Mouse (Mus musculus) cerebellum, adult 9-11 months (tissue): Measurements from ENCODE around the gene Srgap1.

Experiments
- DNase-seq: peaks from one replicate; pipeline ENCODE4 v3.0.0; 2022

The Srgap1 gene

DNA sequence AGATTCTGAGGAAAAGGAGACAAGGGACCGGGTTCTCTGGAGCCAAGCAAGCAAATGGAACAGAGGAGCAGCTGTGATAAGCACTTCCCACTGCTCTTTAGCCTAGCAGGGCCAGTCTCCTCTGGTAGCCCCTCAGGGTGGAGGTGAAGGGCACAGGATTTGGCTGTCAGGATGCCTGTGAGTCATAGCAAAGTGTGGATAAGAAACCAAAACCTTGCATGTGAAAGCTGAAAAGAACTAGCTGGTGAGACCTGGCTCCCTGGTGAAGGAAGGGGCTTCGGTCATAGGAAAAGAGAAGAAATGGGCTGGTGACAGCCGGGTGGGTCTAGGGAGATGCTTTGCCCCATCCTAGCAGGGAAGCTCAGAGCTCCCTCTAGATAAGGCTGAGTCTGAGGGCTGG is 30.5 kb downstream of the Srgap1 start:
- DNase-seq: no peak

DNA sequence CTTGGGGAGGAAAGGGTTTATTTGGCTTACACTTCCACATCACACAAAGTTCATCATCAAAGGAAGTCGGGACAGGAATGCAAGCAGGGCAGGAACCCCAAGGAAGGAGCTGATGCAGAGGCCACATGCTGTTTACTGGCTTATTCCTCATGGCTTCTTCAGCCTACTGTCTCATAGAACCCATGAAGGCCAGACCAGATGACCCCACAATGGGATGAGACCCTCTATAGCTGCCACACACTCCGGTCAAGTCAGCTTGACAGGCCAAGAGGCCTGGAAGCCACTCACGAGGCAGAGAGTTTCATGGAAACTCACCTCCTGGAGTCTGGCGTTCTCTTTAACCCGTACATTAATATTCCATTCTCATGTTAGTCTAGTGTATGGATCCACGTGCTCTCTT is 34.8 kb downstream of the Srgap1 start:
- DNase-seq: no peak

DNA sequence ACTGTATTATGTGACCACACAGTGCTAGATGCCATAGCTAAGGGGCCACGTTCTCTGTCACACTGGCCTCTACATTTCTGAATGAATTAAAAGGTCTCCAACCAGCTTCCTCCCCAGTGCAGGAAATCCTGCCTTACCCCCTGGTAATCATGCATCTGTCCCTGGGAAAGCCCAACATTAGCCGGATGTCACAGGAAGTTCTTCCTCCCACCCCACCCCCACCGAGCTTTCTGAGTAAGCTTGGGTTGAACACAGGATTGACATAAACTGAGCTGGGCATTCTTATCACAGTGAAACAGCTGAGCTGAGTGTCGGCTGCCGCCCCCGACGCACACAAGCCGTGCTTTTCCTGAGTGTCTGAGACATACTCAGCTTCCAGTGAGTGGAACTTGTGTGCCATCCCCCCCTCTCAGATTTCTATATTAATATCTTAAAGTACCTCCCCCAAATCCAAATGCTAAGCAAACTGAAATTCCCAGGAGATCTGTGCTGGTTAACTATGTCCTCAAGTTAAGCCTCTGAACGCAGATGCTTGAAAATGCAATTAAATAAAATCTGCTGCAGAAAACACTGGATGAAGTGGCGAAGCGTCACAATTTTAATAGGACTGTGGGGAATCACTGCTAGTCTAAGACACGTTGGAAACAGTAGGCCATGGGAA is 38.3 kb downstream of the Srgap1 start:
- no peak for DNase-seq

DNA sequence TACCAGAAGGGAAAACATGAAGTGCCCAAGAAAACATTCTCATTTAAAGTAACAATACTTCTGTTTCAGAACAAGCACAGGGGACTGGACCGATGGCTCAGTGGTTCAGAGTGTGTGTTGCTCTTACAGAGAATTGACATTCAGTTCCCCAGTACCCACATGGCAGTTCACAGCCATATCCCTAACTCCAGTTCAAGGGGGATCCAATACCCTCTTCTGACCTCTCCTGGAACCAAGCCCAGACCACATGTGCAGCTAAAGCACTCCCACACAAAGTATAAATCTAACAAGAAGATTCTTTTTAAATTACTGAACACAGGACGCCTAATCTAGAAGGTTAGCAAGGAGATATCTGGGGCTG is 38.8 kb downstream of the Srgap1 start:
- no peak for DNase-seq

DNA sequence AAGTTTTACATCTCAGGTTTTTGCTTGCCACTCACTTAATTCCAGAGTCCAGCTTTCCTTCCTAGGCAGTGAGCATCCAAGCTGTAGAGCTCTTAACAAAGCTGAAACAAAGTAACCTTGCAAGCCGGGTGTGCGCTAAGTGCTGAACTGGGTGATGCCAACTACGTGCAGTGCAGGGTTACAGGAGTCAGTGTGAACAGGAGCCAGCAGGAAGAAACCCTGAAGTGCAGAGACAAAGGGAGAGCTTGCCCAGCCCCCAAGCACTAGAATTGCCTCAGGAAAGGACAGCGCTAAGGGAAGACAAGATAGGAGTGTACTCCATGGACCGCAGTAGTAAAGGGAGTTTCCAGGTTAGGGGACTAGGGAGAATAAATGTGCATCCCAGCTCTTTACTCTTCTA is 40.5 kb downstream of the Srgap1 start:
- DNase-seq: no peak

DNA sequence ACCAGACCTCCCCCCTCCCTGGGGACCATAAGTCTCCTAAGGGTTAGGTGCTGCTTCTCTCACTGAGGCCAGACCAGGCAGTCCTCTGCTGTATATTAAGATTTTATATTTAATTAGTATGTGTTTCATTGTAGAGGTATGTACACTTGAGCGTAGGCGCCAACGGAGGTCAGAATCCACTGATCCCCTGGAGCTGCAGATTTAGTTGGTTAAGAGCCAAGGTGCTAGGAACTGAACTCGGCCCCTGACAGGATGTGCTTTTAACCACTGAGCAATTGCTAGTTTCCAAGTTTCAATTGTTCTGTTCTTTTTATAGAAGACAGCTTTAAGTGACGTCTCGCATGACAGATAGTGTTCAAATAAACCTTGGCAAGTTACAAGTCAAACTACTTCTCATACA is 41.0 kb downstream of the Srgap1 start:
- no peak for DNase-seq

DNA sequence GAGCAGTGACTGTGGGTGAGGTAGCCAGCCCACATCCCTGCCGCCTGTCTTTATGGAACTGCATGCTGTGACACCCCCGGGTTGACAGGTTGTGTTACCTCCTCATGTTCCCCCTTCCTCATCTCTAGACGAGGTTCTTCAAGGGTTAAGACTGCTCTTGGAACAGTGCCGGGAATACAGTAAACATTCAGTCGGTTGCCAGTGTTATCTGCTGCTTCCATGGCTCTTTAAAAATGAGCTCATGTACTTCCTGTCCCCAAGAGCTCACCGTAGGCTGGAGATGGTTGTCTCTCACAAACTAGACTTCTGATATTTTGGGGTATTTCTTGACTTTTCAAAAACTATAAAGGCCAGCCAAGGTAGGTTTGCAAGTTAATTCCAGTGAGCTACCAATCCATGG is 41.6 kb downstream of the Srgap1 start:
- no peak for DNase-seq

DNA sequence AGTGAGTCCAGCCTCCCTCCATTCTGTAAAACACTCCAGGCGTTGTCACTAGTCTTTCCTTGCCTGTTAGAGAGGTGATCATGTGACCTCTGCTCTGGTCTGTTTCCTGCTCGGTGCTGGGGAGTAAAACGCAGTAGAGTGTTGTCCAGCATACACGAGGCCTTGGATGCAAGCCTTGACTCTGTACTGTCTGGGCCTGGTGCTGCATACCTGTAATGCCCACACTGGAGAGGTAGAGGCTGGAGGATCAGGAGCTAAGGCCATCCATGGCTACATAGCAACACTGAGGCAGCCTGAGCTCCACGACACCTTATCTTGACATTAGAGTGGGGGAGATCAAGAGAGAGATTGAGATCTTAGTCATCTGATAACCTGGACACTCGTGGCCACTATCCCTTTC is 44.2 kb downstream of the Srgap1 start:
- no peak for DNase-seq

DNA sequence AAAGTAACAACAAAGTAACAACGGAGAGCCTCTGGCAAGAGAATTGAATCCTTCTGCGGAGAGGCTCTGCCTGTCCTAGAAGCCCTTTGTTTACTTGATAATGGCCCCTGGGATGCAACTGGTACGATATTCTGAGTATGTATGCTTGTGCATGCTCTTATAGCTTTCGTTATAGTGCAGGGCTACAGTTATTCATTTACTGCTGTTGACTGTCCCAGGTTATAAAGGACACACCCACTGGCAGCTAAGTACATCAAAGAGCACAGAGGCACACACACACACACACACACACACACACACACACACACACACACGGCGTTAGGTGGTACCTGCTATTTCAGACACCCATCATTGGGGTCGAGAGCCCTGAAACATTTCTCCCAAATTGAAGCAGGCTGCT is 48.3 kb downstream of the Srgap1 start:
- DNase-seq: no peak

DNA sequence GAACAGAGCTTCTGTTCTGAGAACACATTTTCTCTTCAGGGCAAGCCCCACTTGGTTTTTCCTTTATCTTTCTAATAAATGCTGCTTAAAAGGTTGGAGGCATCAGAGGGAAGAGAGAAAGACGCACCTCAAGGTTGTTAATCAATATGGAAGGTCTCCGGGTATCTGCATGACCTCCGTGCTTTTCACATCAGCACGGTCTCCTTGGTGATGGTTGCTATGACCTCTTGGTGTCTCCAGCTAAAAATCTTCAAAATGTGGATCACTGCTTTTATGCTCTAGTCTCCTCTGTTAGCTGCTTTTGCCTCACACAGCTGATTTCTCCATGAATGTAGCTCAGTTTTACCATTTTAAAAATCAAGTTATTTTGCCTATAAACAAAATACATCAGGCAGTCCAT is 50.6 kb downstream of the Srgap1 start:
- DNase-seq: no peak

DNA sequence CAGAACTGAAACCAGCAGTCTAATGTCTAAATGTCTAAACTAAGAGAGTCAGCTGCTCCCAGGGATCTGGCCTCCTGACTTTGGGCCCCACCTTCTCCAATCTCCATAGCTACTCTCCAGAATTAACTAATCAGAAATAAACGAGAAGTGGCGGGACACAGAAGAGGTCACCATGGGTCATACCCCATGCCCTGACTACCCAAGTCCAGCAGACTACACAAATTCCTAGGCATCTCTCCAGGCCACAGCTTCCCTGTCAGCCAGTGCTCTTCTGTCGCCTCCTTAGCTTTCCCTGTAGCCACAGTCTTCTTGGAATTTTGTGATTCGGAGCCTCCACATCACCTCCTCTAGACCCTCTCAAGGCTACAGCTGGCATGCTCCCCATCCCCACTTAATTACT is 51.7 kb downstream of the Srgap1 start:
- DNase-seq: no peak

DNA sequence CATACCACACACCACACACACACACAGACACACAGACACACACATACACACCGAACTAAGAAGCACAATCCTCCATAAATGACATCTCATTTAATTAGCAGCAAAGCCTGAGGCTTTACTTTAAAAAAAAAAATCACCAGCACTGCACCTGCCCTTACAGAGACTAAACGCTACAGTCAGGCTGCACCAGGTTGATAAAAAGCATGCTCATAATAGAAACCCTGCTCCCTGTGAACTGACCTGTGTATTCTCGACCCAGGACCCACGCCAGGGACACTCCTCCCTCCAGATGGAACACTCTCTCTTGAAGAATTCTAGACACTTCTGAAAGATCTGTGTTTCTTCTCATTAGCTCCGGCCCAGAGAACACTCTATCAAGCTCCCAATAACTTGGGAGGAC is 52.5 kb downstream of the Srgap1 start:
- DNase-seq: no peak

DNA sequence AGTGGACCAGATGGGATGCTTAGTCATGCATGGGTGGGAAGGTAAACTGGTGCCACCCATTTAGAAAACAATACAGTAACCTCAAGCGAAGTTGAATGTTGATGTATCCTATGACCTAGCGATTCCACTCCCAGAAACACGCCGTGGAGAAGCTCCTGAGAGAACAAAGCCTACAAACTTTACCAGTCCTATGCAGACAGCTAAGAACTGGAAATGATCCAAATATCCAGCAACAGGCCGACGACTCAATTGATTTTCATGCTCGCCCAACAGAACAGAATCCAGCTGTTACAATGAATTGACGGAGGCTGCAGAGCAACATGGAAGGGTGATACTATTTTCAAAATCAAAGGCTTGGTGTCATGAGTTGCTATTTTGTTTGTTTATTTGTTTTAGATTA is 54.5 kb downstream of the Srgap1 start:
- no peak for DNase-seq

DNA sequence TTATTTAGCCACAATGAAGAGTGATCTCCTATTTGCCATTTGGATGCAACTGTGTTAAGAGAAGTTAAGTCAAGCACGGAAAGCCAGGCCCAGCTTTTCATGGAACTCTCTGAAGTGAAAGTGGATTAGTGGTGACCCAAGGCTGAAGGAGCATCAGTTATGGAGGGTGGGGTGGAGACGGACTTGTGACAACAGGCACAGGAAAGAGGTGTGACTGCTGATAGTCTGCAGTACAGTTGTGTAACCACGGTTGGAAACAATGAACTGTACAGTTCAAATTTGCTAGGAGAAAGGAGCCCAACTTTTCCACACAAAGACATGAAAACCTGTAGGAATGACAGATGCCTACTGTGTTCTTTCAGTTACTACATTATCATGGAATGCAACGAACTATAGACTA is 60.1 kb downstream of the Srgap1 start:
- DNase-seq: no peak

DNA sequence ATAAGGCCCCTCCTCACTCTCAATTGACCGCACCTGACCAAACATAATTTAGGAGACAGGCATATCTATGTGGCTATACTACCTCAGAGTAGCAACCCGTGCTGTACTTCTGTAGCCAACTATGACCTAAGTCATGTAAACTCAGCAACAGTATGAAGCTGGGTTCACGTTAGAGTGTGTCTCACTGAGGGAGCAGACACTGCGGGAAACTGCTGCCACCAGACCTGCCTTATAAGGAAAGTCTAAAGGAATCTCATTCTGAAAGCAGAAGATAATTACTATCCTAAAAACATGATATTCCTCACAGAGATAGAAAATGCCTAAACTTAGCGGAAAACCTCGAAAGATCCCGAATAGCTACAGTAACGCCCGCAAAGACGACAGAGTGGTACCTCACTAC is 62.2 kb downstream of the Srgap1 start:
- no peak for DNase-seq

DNA sequence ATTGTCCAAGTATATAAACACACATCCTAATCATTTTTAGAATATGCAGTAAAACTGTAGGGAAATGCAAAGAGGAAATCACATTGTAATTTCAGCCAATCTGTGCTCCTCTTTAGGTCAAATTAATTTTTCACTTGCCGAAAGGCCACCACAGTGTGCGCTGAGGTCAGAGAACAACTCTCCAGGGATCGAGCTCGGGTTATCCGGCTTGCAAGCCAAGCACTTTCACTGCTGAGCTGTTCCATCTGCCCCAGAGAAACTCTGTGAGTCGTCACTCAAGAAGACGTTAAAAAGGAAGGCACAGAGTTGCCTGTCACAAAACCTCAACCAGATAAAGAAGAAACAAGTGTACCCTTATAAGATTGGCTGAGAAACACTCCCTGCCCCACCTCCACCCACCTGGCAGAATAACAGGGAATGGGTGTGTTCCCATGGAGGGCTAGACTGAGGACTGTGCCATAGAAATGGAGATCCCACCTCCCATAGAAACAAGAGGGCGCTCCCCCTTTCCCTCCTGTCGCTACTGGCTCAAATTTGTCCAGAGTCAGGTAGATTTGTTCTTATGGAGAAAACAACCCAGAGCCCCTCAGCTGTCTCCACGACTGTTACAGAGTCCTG is 63.0 kb downstream of the Srgap1 start:
- no peak for DNase-seq

DNA sequence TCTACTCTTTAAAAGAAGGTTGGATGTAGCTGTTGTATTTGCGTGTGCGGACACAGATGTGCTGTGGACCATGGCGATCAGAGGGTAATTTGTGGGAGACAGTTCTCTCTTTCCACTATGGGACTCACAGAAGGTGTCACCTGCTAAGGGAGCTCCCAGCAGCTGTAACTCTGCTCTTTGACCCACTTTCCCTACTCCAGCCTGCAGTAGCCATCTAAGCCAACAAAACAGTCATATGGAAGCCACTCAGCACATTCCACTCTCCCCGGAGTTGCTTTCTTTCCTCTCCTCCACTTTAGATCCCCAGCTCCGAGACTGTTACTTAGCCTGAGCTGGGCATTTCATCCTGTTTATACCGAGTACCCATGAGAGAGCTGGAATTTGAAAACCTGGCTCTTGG is 71.8 kb downstream of the Srgap1 start:
- no peak for DNase-seq

DNA sequence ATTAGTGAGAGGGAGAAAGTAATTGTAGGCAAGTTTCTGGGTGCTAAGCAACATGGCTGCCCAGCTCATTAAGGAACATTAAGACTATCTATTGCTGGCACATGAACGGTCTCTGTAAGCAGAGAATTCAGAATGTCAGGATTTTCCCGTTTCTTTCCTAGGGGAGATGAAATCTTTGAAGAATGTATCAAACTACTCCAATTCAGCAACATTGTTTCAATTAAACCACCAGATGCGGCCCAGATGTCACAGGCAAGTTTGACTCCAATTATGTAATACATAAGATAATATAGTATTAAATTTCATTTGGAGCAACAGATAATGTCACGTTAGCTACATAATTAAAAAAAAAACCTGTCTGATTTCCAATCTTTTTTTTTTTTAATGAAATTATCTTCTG is 72.5 kb downstream of the Srgap1 start:
- DNase-seq: no peak

DNA sequence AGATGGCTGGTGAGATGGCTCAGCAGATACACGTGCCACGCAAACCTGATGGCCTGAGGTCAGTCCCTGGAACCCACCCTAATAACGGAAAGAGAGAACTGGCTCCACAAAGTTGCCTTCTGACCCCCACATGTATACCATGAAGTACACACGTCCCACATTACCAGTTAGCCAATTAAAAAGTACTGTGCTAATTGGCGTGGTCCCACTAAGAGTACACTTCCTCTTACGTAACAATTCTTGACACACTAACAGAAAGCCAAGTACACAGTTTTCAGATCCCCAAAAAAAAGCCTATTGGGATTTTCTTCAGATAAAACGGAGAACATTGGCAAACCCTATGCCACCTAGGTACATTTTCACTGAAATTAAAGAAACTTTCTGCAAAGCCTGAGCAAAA is 73.8 kb downstream of the Srgap1 start:
- DNase-seq: no peak

DNA sequence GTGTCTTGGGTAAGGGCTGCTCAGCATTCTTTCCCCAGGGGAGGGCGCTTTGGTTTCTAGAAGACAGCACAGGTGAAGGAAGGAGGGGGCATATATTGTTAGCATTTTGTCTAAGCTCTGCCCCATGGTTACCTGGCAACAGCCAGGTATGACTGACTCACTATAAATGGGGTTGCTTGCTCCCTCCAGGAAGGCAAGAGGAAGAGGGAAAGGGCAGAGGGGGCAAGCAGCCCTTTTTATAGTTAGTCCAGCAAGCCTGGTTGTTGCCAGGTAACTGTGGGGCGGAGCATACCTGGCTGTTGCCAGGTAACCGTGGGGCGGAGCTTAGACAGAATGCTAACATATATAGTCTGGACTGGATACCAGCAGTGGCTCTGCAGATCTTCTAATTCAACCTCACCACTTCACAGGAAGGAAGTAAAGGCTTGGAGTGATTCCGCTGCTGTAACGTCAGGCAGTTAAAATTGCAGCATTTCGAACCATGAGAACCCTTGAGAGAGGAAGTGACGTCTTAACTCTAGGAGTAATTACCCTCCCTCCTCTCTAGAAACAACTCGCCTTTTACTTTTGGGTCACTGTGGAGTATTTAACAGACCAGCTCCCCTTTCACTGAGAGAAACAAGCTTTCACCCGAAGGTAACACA is 74.7 kb downstream of the Srgap1 start:
- DNase-seq: no peak

DNA sequence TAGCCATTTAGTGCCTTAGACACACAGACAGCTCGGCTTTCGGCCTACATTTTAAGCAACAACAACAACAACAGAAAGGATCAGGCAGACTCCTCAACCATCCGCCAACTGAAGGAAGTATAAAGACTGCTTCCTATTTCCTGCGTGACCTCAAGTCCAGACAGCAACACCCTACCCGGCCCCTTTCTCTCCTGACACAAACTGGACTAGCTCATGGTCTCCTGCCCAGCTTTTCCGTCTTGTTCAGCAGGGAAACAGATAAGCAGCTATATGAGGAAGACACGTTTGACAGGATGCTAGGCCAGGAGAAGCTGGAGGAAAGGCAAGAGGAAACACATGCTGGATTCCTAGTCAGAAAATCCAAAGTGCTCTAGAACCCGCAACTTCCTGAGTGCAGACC is 75.5 kb downstream of the Srgap1 start:
- no peak for DNase-seq

DNA sequence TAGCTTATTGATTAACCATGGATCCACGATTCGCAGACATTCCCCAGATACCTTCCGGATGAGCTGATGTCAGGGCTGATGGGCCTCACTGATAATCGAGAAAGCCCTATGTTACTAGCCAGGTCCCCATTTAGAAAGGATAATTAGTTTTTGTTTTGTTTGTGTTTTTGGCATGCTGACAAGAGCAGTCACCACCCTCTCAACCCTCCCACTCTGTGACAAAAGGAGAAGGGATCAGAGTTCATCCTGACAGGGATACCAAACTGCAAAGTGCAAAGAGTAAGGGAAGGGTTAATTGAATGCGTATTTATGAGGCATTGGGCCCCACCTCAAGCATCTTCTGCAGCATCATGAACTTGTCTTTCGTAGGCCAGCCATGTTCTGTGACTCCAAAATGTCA is 76.2 kb downstream of the Srgap1 start:
- no peak for DNase-seq

DNA sequence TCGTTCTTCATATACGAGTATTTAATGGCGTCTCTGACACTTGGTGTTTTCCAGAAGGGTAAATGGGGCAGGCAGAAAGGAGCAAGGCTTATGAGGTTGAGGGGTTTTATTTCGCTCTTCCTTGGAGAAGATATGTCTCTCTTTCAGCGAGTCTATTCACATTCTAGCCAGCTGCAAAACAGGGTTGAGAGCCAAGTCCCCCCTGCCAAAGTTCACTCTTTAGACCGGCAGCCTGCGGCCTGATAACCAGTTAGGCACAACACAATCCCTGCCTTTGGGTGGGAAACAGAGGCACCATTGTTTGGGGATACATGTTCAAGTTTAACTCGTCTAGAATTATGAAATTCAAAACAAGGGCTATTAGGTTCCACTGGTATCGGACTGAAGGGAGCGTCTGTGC is 83.0 kb downstream of the Srgap1 start:
- DNase-seq: peak; percentile 22

DNA sequence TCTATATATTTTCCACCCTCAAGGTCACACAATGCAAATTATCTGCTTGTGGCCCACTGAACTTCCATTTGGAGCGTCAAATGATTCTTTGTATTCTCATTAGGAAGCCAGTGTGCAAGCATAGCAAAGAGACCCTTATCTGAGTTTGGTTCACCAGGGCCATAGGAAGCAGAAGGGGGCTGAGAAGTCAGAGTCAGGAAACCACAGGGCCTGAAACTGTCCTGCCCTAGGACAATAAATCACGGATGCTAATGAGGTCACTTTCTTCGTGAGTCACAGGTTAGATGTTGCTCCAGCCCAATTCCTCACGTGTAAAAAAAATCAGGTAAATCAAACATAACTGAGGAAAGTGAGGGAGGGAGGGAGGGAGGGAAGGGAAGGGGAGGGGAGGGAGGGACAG is 85.1 kb downstream of the Srgap1 start:
- DNase-seq: no peak
